Mouse (Mus musculus) heart, postnatal 0 days (tissue): Measurements from ENCODE around the gene Pard3b. TPM values are rescaled to one million over a fixed set of nuclear protein-coding genes. Genes with fewer than 3 reads are reported as not detected.

Experiments
- ATAC-seq: fragments of 200-750 bp; cut with Nextera tagmentation; 2 replicates; pipeline ENCODE4 v1.8.0; 2017; ENCODE audit warnings: low read depth, moderate number of reproducible peaks, moderate library complexity; ENCODE audit not compliant: insufficient read depth
- DNase-seq: peaks from one replicate; pipeline ENCODE4 v3.0.0-alpha.2; 2016; ENCODE audit warnings: low spot score
- H3K27ac ChIP-seq: fragments of 300-500 bp; sonication (generic); 2 replicates; pipeline ENCODE4 v1.5.1; 2014; ENCODE audit warnings: low read depth, mild to moderate bottlenecking
- H3K27me3 ChIP-seq: fragments of 300-500 bp; sonication (generic); 2 replicates; pipeline ENCODE4 v1.6.1; 2014; ENCODE audit warnings: low read length, mixed read lengths; ENCODE audit not compliant: control insufficient read depth, insufficient read depth
- H3K36me3 ChIP-seq: fragments of 300-500 bp; sonication (generic); replicated peaks from 2 replicates; pipeline ENCODE4 v1.6.1; 2014; ENCODE audit warnings: low read length, mixed read lengths; ENCODE audit not compliant: control insufficient read depth, insufficient read depth
- H3K4me1 ChIP-seq: fragments of 300-500 bp; sonication (generic); 2 replicates; pipeline ENCODE4 v1.6.1; 2014; ENCODE audit warnings: antibody characterized with exemption; ENCODE audit not compliant: control insufficient read depth, insufficient read depth
- H3K4me2 ChIP-seq: fragments of 300-500 bp; sonication (generic); 2 replicates; pipeline ENCODE4 v1.6.1; 2014; ENCODE audit warnings: low read depth, mild to moderate bottlenecking, low read length, moderate library complexity
- H3K4me3 ChIP-seq: fragments of 300-500 bp; sonication (generic); 2 replicates; pipeline ENCODE4 v1.5.1; 2014; ENCODE audit warnings: low read depth, low read length
- H3K9ac ChIP-seq: fragments of 300-500 bp; sonication (generic); replicated peaks from 2 replicates; pipeline ENCODE4 v1.6.1; 2014; ENCODE audit warnings: low read depth, low read length, mixed read lengths
- H3K9me3 ChIP-seq: fragments of 300-500 bp; sonication (generic); replicated peaks from 2 replicates; pipeline ENCODE4 v1.6.1; 2016; ENCODE audit warnings: low read length; ENCODE audit not compliant: control insufficient read depth
- CTCF ChIP-seq: IDR thresholded peaks from 2 replicates; pipeline ENCODE4 v1.5.1; 2016; ENCODE audit warnings: antibody characterized with exemption, control low read depth, low read depth
- EP300 ChIP-seq: IDR thresholded peaks from 2 replicates; pipeline ENCODE4 v1.6.1; 2016; ENCODE audit warnings: antibody characterized with exemption, low read depth
- WGBS: fragments of 180-500 bp; shearing (Covaris S2); extraction: QIAGEN DNeasy Blood & Tissue Kit; methylation state at CpG from one replicate; pipeline ENCODE4 v1.1.7; 2014; 5-methylcytosine and 5-hydroxymethylcytosine counted together
- polyA plus RNA-seq: library from polyadenylated mRNA; unstranded; fragments of >200 nt; fragmentation: Nextera tagmentation; extraction: Ambion mirVana; gene quantifications from 2 replicates; pipeline ENCODE4 v1.2.1, GENCODE M21; 2015
- total RNA-seq: library from RNA; depleted of rRNA; stranded (reverse); fragments of >200 nt; gene quantifications from 2 replicates; pipeline ENCODE4 v1.2.3, GENCODE M21; 2014; ENCODE audit warnings: low replicate concordance

Pard3b gene
- total and polyA plus RNA-seq, 2 experiments from 2014 or later, result 8.4 to 8.9 TPM

GRCm38 (mm10) chr1:62416627-62417374 lies 778.2 kb downstream of the Pard3b start:
- Histone ChIP-seq H3K9me3 (no peaks in the 10 kb centered on the region), H3K4me2 (no peak overlapping the region), H3K4me3 (no peak overlapping the region), H3K4me1 (no peaks in the 10 kb centered on the region), H3K36me3 (no peaks in the 10 kb centered on the region), H3K27ac (no peak overlapping the region), H3K27me3 (no peaks in the 10 kb centered on the region), H3K9ac (no peak overlapping the region)
- WGBS, result 54% methylated on average over 10 of the region's 10 CpGs
- no peak for ATAC-seq
- DNase-seq, result no peak
- TF ChIP-seq EP300 (no peak), CTCF (no peak)

GRCm38 (mm10) chr1:62422896-62423650 lies 784.4 kb downstream of the Pard3b start:
- no peaks in the 10 kb centered on the region for H3K27me3 ChIP-seq
- H3K27ac ChIP-seq, result no peak overlapping the region
- H3K4me1 ChIP-seq, result no peaks in the 10 kb centered on the region
- DNase-seq (no peak), ATAC-seq (no peak)
- no peak for TF ChIP-seq EP300
- TF ChIP-seq CTCF, result no peak
- H3K9me3 ChIP-seq, result no peaks in the 10 kb centered on the region
- H3K36me3 ChIP-seq, result no peaks in the 10 kb centered on the region
- no peak overlapping the region for H3K9ac ChIP-seq
- 92% methylated on average over 9 of the region's 10 CpGs for WGBS
- no peak overlapping the region for H3K4me2 ChIP-seq
- no peak overlapping the region for H3K4me3 ChIP-seq

GRCm38 (mm10) chr1:62425369-62425768 lies 786.7 kb downstream of the Pard3b start:
- Histone ChIP-seq H3K4me1 (no peaks in the 10 kb centered on the region), H3K4me3 (no peak overlapping the region), H3K9ac (no peak overlapping the region), H3K9me3 (no peaks in the 10 kb centered on the region), H3K27ac (no peak overlapping the region), H3K4me2 (no peak overlapping the region), H3K27me3 (no peaks in the 10 kb centered on the region), H3K36me3 (no peaks in the 10 kb centered on the region)
- no peak for ATAC-seq
- TF ChIP-seq CTCF (no peak), EP300 (no peak)
- WGBS, result 92% methylated on average over 2 of the region's 2 CpGs
- no peak for DNase-seq

- no peak overlapping the region for H3K4me3 ChIP-seq
- no peaks in the 10 kb centered on the region for H3K4me1 ChIP-seq
- no peak for TF ChIP-seq EP300
- no peak for TF ChIP-seq CTCF
- H3K27me3 ChIP-seq, result no peaks in the 10 kb centered on the region
- no peak overlapping the region for H3K27ac ChIP-seq
- H3K9me3 ChIP-seq, result no peaks in the 10 kb centered on the region
- DNase-seq (no peak), ATAC-seq (no peak)
- no peak overlapping the region for H3K9ac ChIP-seq
- H3K36me3 ChIP-seq, result no peaks in the 10 kb centered on the region
- H3K4me2 ChIP-seq, result no peak overlapping the region
- 78% methylated on average over 6 of the region's 6 CpGs for WGBS
Observed at GRCm38 (mm10) chr1:62428736-62429135, 790.1 kb downstream of the Pard3b start.

GRCm38 (mm10) chr1:62429333-62430182 lies 790.9 kb downstream of the Pard3b start:
- WGBS, result 81% methylated on average over 17 of the region's 17 CpGs
- no peak overlapping the region for H3K4me3 ChIP-seq
- no peaks in the 10 kb centered on the region for H3K27me3 ChIP-seq
- H3K9ac ChIP-seq, result no peak overlapping the region
- H3K4me2 ChIP-seq, result no peak overlapping the region
- no peak for ATAC-seq
- no peaks in the 10 kb centered on the region for H3K9me3 ChIP-seq
- no peak for TF ChIP-seq CTCF
- no peak for TF ChIP-seq EP300
- H3K4me1 ChIP-seq, result no peaks in the 10 kb centered on the region
- no peak overlapping the region for H3K27ac ChIP-seq
- DNase-seq, result no peak
- H3K36me3 ChIP-seq, result no peaks in the 10 kb centered on the region
